Mouse (Mus musculus) forebrain, embryonic 10.5 days (tissue): ENCODE data around the gene Robo4. TPM values are rescaled to one million over a fixed set of nuclear protein-coding genes. Genes with fewer than 3 reads are reported as not detected.

ENCODE experiments used
- DNase-seq: peaks from one replicate; pipeline ENCODE4 v3.0.0-alpha.2; 2017; ENCODE audit warnings: low spot score; ENCODE audit errors: extremely low spot score
- H3K27ac ChIP-seq: fragments of 300-500 bp; sonication (generic); 2 replicates; pipeline ENCODE4 v1.5.1; 2016; ENCODE audit warnings: mild to moderate bottlenecking
- H3K27me3 ChIP-seq: fragments of 300-500 bp; sonication (generic); 2 replicates; pipeline ENCODE4 v1.6.1; 2016; ENCODE audit warnings: mild to moderate bottlenecking; ENCODE audit not compliant: poor library complexity, severe bottlenecking
- H3K36me3 ChIP-seq: fragments of 300-500 bp; sonication (generic); replicated peaks from 2 replicates; pipeline ENCODE4 v1.6.1; 2016; ENCODE audit warnings: mild to moderate bottlenecking, moderate library complexity
- H3K4me1 ChIP-seq: fragments of 300-500 bp; sonication (generic); 2 replicates; pipeline ENCODE4 v1.6.1; 2016
- H3K4me3 ChIP-seq: fragments of 300-500 bp; sonication (generic); 2 replicates; pipeline ENCODE4 v1.5.1; 2016; ENCODE audit warnings: mild to moderate bottlenecking, moderate library complexity
- H3K9me3 ChIP-seq: fragments of 300-500 bp; sonication (generic); 2 replicates; pipeline ENCODE4 v1.6.1; 2016; ENCODE audit warnings: mild to moderate bottlenecking, moderate library complexity
- WGBS: fragments of 180-500 bp; shearing (Covaris S2); methylation state at CpG from one replicate; pipeline ENCODE4 v1.1.7; 2016; 5-methylcytosine and 5-hydroxymethylcytosine counted together
- polyA plus RNA-seq: library from polyadenylated mRNA; unstranded; fragments of >200 nt; fragmentation: Nextera tagmentation; extraction: Ambion mirVana; gene quantifications from 2 replicates; pipeline ENCODE4 v1.2.1, GENCODE M21; 2016

Robo4 gene
- polyA plus RNA-seq: 4.8 and 6.8 TPM in 2 replicates

DNA sequence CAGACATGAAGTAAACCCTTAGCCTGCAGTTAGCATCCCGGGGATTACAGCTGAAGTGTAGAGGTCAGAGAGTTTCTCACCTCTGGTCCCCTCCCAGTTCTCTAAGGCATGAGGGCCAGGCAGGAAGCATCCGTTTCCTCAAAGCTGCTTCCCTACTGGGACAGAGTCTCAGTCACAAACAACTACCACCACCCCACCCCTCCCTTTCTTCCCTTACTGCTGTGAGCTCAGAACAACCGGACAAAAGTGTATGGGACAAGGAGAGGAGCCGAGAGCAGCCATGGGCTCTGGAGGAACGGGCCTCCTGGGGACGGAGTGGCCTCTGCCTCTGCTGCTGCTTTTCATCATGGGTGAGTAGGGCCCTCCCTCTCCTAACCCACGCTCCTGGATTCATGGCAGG lies at the start of gene Robo4:
Robo4 (plus strand) TSS at position 96 of the 400 bp plus-strand sequence.
- peak within 1 kb of the TSS; percentile 62 for H3K27ac ChIP-seq

DNA sequence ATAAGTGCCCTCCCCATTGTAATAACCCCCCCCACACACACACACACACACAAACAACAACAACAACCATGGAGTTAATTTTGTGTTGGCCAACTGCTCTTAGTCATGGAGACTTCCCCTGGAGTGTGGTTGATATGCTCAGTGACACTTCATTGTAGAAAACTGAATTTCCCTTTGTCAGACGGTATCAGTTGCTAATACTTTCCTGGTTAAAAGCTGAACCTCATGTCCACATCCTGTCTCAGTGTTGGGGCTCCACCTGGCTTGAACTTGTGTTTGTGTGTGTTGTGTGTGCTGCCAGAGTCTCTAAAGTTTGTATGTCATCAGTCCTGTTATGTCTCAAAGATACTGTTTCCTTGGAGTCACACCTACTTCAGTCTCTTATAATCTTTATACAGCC lies 47.2 kb upstream of the Robo4 start:
- Histone ChIP-seq H3K36me3 (no peaks in the 10 kb centered on the region), H3K9me3 (no peaks in the 10 kb centered on the region), H3K4me3 (no peak overlapping the region), H3K27me3 (peaks cover 3% of the 10 kb centered on the region; the same call in 1 of the 2 replicates), H3K4me1 (peaks cover 16% of the 10 kb centered on the region), H3K27ac (no peak overlapping the region)
- no peak for DNase-seq
- 79% methylated on average over 1 of the region's 1 CpGs for WGBS

More for the DNA sequence above, at the start of gene Robo4:
- peaks cover 14% of the 10 kb centered on the region for H3K27me3 ChIP-seq
- H3K9me3 ChIP-seq: no peaks in the 10 kb centered on the region
- H3K36me3 ChIP-seq: no peaks in the 10 kb centered on the region
- 26% methylated on average over 7 of the region's 7 CpGs for WGBS
- peaks cover 9% of the 10 kb centered on the region; the same call in 1 of the 2 replicates for H3K4me1 ChIP-seq
- H3K4me3 ChIP-seq: peak within 1 kb of the TSS; percentile 25; the same call in 1 of the 2 replicates
- no peak for DNase-seq

DNA sequence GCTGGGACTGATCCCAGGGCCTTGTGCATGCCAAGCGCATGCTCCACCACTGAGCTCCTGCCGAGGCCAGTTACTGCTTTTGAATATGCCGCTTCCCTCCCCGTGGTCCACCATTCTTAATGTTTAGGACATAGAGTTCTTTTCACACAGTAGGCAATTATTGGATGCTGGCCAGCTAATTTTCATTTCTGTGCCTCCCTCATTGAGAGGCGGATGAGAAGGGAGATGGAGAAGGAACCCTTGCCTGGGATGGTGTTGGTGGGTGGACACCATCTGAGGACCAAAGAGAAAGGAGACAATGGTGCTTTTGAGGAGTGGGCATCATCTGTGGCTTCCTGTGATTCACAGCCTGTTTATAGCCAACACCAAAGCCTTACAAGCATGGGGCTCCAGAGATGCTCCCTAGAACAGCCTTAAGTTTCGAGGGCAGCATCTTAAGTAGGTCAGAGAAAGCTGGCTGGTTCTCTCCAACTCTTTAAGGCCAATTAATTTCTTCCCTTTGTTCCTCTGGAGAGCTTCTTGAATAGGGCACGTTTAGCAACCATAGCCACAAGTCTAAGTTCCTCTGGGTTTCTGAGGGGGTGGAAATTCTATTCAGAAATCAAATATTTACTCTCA lies 42.9 kb upstream of the Robo4 start:
- Histone ChIP-seq H3K36me3 (no peaks in the 10 kb centered on the region), H3K4me3 (peak overlapping the region; percentile 15; the same call in 1 of the 2 replicates), H3K27ac (peak overlapping the region; percentile 90), H3K9me3 (no peaks in the 10 kb centered on the region), H3K27me3 (no peaks in the 10 kb centered on the region), H3K4me1 (peaks cover 34% of the 10 kb centered on the region)
- 70% methylated on average over 7 of the region's 7 CpGs for WGBS
- DNase-seq: peak; percentile 18

DNA sequence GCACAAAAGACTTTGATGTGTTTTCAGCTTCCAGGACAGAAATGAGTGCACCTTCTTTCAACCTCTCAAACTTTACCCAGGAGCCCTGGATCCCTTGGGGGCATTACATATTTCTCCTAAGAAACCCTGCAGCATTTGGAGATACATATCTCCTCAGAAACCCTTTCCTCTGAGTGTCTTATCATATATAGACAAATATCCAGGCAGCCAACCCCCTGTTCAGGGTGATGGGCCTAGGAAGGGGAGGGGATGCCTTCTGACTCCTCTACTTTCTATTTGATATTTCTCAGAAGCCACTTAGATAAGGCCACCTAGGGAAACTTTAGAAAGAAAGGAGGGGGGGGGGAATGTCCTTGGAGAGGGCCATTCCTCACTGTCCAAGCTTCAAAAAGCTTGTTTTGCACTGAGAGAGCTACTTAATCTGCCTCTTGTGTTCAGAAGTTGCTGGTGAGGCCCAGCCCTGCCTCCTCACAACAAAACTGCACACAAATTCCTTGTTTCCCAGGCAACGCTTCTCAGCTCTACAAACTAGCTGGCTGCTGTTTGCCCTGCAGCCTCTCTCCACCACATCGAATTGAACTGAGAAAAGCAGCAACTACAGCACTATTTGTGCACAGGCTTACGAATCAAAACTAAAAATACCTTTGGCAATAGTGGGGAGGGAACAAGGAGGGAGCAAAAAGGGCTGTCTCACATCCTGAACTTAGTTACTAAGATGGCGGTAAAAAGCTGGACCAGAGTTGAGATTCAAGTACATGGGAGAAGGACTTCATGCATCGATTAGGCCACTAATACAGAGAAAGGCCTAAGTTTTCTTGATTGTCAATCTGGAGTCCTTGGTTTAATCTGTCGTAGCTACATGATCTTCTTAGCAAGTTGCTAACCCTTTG lies 42.1 kb upstream of the Robo4 start:
- H3K27me3 ChIP-seq: no peaks in the 10 kb centered on the region
- WGBS: 28% methylated on average over 6 of the region's 6 CpGs
- H3K4me3 ChIP-seq: peak overlapping the region; percentile 15; the same call in 1 of the 2 replicates
- H3K9me3 ChIP-seq: no peaks in the 10 kb centered on the region
- peaks cover 34% of the 10 kb centered on the region for H3K4me1 ChIP-seq
- H3K27ac ChIP-seq: peak overlapping the region; percentile 90
- peak; percentile 81 for DNase-seq
- H3K36me3 ChIP-seq: no peaks in the 10 kb centered on the region

DNA sequence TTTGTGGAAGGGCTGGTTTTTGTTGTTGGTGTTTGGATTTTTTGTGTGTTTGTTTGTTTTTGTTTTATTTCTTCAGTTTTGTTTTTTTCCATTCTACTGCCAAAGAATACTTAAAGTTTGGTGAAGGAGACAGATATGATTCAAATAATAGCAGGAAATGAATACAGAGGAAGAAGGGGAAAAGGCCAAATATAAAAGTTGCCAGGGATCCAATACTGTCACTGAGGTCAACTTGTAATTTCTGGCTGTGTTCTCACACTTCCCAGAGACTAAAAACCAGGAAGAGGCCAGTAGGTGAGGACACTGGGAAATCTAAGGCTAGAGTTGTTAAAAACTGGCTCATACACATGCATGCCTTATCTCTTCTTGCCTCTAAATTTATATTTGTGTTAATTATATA lies 39.6 kb upstream of the Robo4 start:
- Histone ChIP-seq H3K9me3 (no peaks in the 10 kb centered on the region), H3K4me3 (no peak overlapping the region), H3K27ac (no peak overlapping the region), H3K4me1 (peaks cover 34% of the 10 kb centered on the region), H3K27me3 (no peaks in the 10 kb centered on the region), H3K36me3 (no peaks in the 10 kb centered on the region)
- no peak for DNase-seq

DNA sequence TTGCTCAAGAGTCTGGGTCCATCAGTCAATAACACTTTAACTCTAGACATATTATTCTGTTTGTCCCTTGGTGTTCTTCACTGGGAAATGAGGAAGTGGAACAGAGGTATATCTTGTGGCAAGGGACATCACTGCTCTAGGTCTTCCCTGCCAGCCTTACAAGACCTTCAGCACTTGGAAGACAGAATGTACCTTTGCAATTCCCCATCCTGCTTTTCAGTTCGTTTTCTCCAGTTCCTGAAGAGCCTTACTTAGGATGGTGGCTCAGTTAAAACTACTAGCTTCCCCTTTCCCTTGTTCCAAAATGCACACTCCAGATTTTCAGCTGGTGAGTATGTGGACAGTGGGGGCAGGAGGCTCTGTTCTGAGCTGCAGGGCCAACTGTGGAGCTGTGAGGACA lies 38.8 kb upstream of the Robo4 start:
- Histone ChIP-seq H3K27me3 (no peaks in the 10 kb centered on the region), H3K36me3 (no peaks in the 10 kb centered on the region), H3K4me3 (no peak overlapping the region), H3K27ac (no peak overlapping the region), H3K4me1 (peaks cover 33% of the 10 kb centered on the region), H3K9me3 (no peaks in the 10 kb centered on the region)
- DNase-seq: no peak
- 79% methylated on average over 1 of the region's 1 CpGs for whole genome bisulfite sequencing

DNA sequence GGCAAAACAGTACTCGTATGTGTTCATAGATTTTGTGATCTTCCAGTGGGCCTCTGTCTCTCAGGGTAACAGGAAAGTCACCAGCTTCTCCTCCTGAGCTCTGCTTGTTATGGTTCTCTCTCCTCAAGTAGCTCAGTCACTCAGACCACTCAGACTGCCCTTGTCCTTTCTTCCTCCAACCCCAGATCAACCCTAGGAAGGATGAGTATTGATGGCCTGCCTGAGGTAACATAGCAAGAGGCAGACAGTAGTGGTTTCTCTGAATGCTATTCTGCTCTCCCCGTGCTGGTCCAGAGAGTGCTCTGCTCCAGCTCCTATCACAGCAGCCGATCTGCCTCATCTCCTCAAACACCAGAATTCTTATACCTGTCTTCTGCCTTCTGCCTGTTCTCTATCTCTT lies 38.1 kb upstream of the Robo4 start:
- DNase-seq: no peak
- no peak overlapping the region for H3K4me3 ChIP-seq
- H3K27ac ChIP-seq: no peak overlapping the region
- WGBS: 75% methylated on average over 3 of the region's 3 CpGs
- H3K9me3 ChIP-seq: no peaks in the 10 kb centered on the region
- no peaks in the 10 kb centered on the region for H3K36me3 ChIP-seq
- peaks cover 27% of the 10 kb centered on the region for H3K4me1 ChIP-seq
- H3K27me3 ChIP-seq: no peaks in the 10 kb centered on the region

DNA sequence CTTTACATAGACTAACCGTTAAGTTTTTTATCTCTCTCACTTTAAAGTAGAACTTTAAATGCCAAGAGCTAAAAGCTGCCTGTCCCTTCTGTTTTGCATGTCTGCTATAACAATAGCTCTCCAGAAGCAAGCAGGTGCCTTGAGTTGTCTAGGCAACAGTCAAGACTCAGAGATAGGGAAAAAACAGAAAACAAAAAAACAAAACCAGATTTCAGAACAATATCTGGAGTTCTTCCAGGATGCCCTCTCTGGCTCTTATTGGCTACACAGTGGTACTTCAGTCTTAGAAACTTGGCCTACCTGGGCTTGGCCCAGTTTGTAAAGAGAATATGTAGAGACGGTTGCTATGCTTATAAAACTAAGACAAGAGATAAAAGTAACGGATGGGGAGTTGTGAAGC lies 37.3 kb upstream of the Robo4 start:
- Histone ChIP-seq H3K27me3 (no peaks in the 10 kb centered on the region), H3K9me3 (no peaks in the 10 kb centered on the region), H3K27ac (no peak overlapping the region), H3K4me1 (peaks cover 18% of the 10 kb centered on the region), H3K36me3 (no peaks in the 10 kb centered on the region), H3K4me3 (no peak overlapping the region)
- DNase-seq: no peak
- 88% methylated on average over 3 of the region's 3 CpGs for WGBS

DNA sequence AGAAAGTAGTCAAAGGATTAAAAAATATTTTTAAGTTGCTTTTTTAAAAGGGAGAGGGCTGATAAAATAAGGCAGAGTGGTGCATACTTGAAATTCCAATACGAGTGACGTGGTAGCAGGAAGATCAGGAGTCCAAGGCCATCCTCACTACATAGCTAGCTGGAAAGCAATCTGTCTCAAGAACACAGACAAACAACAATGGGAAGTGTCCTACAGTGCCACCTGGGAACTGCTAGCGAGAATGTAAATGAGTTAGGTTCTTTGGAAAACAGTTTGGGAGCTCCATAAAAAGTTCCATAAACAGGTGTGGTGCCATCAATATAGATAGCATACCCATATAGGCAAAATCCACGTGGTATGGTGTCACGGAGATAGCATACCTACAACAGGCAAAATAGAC lies 36.0 kb upstream of the Robo4 start:
- WGBS: 75% methylated on average over 5 of the region's 5 CpGs
- Histone ChIP-seq H3K27me3 (no peaks in the 10 kb centered on the region), H3K4me3 (no peak overlapping the region), H3K27ac (no peak overlapping the region), H3K4me1 (peaks cover 5% of the 10 kb centered on the region), H3K9me3 (no peaks in the 10 kb centered on the region), H3K36me3 (no peaks in the 10 kb centered on the region)
- no peak for DNase-seq

DNA sequence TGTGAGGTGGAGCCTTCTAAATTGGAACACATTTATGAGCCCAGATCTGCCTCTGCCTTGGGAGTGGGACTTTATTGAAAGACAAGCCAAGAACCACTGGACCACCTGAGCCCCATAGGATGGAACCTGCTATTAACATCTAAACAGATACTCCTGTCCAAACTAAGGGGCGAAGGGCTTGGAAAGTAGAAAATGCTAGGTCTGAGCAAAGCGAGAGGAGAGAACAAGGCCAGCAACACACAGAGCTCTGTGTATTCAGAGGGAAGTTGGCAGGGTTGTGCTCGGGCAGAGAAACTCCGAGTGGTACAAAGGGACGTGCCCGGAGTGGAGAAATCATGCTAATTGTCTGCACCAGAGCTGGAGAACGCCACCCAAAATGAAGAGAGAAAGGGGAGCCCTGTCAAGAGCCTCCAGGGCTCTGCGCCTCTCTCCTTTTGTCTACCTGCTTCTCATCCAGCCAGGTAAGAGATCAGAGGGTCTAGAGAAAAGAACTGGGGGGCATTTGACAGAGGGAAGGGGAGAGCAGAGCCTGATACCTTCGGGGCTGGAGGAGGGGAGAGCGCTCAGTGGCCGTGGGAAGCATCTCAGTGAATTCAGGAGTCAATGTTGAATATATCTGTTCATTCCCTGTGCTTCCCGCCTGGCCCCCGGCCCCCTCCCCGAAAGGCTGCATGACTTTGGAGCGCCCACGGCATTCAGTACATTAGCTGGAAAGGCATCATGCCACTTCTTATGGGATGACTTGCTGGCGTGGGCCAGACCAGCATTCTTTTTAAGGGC lies 34.2 kb upstream of the Robo4 start, which contains the start of gene Hepacam:
Hepacam (plus strand) TSS at position 51 of the 780 bp plus-strand sequence.
- 86% methylated on average over 17 of the region's 17 CpGs for WGBS
- Histone ChIP-seq H3K4me1 (no peaks in the 10 kb centered on the region), H3K36me3 (no peaks in the 10 kb centered on the region), H3K9me3 (no peaks in the 10 kb centered on the region), H3K4me3 (no peak within 1 kb of the TSS), H3K27me3 (no peaks in the 10 kb centered on the region), H3K27ac (no peak within 1 kb of the TSS)
- DNase-seq: no peak

DNA sequence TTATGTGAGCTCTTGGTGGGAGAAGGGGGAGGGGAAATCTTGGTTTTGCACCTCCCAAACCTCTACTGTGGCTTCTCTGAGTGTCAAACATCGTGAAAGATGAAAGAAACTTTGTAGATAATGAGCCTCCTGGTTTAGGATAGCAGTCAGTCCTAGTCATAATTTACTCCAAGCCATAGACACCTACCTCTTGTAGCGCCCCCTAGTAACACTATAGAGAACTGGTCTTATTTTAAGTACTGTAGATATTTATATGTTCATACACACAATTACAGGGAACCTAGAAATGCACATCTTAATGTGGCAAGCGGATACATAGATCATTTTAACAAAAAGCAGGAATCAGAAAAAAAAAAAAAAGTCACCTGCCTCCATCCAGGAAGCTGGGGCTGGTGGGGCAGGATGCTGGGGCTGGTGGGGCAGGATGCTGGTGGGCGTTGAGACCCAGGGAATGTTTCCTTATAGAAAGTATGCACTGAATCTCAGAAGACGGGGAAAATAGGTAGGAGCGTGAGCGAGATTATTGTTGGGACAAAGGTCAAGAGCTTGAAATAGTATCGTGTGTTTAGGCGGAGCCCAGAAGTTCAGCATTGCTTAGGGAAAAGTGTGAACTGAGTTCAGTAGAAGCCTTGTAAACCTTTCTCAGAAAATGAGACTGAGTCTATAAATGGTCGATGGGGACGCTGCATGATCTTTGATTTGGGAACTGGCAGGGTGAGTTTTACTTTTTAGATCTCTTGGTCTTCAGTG lies 33.4 kb upstream of the Robo4 start:
- WGBS: 86% methylated on average over 11 of the region's 11 CpGs
- no peaks in the 10 kb centered on the region for H3K9me3 ChIP-seq
- no peak overlapping the region for H3K4me3 ChIP-seq
- H3K4me1 ChIP-seq: no peaks in the 10 kb centered on the region
- no peak for DNase-seq
- no peaks in the 10 kb centered on the region for H3K36me3 ChIP-seq
- H3K27me3 ChIP-seq: no peaks in the 10 kb centered on the region
- H3K27ac ChIP-seq: no peak overlapping the region

DNA sequence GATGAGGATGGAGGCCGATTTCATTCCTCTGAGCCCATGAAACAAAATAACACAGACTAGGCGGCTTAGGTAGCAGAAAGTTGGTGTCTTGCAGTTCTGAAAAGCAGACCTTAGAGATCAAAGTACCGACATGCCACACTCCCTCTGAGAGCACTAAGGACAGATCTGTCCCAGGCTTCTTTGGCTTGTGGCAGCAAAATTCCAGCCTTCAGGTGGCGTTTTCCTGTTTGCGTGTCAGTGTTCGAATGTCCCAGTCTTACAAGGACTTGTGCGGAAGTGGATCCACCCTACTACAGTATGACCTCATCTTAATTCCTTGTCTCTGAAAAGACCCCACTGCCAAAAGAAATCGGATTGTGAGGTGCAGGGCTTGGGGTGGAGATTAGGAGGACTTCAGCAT lies 32.8 kb upstream of the Robo4 start:
- 84% methylated on average over 8 of the region's 8 CpGs for WGBS
- Histone ChIP-seq H3K27me3 (no peaks in the 10 kb centered on the region), H3K36me3 (no peaks in the 10 kb centered on the region), H3K27ac (no peak overlapping the region), H3K4me1 (no peaks in the 10 kb centered on the region), H3K4me3 (no peak overlapping the region), H3K9me3 (no peaks in the 10 kb centered on the region)
- no peak for DNase-seq
